Mouse (Mus musculus) kidney, adult 9 months (tissue): ENCODE results near the gene Izumo4.

Source experiments
- DNase-seq: peaks from one replicate; pipeline ENCODE4 v3.0.0; 2022

Izumo4 gene

GRCm38 (mm10) chr10:80701721-80702535 lies at the start of gene Izumo4, which contains the start of gene Mob3a:
Gene Izumo4, plus strand, starts transcription at chr10:80702184.
Gene Mob3a, minus strand, starts transcription at chr10:80701977.
- peak; percentile 99 for DNase-seq

- DNase-seq, result no peak
Measured at GRCm38 (mm10) chr10:80653156-80653720, 48.7 kb upstream of the Izumo4 start.

- DNase-seq, result no peak
Measured at GRCm38 (mm10) chr10:80654866-80655265, 47.1 kb upstream of the Izumo4 start.

- DNase-seq, result no peak
Measured at GRCm38 (mm10) chr10:80655406-80656129, 46.4 kb upstream of the Izumo4 start.

DNA sequence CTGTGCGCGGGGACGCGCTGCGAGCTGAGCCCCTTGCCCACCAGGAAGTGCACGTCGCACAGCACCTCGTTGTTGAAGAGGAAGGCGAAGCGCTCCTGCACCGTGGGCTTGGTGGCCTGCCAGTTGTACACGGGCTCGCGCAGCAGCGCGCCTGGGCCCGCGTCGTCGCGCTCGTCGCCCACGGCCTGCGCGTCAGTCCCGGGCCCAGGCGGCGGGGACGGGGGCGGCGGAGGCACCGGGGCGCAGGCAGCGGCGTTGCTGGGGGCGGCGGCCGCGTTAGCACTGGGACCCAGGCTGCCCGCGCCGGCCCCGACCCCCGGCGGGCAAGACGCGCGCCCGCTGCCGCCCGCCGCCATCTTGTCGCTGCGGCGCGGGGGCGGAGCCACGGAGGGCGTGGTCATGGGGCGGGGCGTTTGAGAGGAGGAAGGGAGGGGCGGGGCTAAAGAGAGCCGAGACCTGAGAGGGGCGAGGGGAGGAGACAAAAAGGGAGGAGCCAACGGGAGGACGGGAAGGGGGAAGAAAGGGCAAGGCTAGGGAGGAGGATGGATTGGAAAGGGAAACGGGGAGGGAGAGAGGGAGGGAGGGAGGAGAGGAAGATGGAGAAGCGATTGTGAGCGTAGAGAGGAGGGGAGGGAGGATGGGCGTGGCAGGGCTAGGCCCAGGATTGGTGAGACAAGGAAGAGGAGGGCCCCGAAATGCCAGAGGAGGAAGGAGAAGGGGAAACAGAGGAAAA lies 45.7 kb upstream of the Izumo4 start:
- peak; percentile 98 for DNase-seq

DNA sequence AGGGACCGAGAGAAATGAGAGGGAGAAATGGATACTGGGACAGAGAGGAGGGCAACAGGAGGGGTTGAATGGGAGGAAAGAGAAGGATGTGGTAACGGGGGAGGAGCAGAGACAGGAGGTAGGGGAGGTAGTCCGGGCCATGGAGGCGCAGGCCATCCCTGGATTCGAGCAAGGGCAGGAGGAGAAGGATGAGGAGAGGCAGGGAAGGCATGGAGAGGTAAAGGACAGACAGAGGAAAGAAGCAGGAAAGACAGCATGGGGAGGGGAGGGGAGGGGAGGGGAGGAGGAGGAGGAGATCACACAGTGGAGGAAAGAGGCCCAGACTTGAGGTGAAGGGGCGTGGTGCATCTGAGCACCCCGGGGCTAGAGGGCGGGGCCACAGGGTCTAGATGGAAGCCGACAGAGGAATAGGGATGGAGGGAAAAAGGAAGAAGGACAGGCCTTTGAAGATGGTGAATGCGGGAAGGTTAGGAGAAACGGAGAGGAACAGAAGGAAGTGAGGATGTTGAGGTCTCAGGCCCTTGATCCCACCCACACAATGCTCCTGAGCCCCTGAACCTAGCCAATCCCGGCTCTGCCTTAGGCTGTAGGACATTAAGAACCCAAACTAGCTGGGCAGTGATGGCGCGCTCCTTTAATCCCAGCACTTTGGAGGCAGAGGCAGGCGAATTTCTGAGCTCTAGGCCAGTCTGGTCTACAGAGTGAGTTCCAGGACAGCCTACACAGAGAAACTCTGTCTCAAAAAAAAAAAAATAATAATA lies 44.9 kb upstream of the Izumo4 start, which contains the start of gene Btbd2:
Btbd2 (minus strand) TSS at position 209 of the 761 bp plus-strand sequence.
- no peak for DNase-seq

DNA sequence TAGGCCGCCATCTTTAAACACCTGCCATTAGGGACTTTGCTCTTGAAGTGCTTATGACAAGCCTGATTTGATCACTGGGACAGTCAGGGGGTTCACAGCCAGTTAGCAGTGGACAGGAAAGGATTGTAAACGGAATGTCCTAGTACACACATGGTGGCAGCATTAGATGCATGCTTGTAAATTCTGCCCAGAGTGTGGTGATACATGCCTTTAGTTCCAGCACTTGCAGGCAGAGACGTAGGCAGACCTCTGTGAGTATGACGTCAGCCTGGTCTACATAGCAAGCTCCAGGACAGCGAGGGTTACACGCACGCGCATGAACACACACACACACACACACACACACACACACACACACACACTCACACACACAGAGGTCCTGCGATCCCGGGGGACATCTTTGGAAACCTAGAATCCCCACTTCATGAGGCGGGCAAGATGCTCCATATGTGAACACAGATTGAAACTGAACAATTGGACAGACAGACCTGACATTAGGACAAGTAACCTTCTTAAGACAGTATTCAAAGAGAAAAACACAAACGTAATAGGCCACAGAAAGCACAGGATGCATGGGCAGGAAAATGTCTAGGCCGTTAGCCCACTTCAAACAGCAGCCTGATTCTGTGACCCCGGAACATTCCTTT lies 43.7 kb upstream of the Izumo4 start:
- no peak for DNase-seq

DNA sequence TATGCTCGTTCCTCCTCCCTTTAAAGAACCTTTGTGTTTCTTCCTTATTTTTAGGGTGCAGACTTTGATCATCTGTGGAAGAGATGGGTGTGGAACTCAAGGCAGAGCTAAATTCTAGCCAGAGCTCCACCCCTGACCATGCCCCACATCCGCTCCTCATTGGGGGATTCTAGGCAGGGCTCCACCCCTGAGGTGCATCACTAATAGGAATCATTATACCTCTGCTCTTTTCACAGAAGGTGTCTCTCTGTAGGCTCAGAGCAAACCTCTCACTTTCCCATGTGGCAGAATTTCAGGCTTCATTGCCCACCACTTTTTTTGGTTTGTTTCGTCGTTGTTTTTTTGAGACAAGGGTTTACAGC lies 43.2 kb upstream of the Izumo4 start:
- peak; percentile 68 for DNase-seq

GRCm38 (mm10) chr10:80659213-80659612 lies 42.8 kb upstream of the Izumo4 start:
- DNase-seq, result peak; percentile 88

GRCm38 (mm10) chr10:80661149-80661548 lies 40.8 kb upstream of the Izumo4 start:
- DNase-seq, result peak; percentile 87

GRCm38 (mm10) chr10:80663485-80664196 lies 38.3 kb upstream of the Izumo4 start:
- no peak for DNase-seq

DNA sequence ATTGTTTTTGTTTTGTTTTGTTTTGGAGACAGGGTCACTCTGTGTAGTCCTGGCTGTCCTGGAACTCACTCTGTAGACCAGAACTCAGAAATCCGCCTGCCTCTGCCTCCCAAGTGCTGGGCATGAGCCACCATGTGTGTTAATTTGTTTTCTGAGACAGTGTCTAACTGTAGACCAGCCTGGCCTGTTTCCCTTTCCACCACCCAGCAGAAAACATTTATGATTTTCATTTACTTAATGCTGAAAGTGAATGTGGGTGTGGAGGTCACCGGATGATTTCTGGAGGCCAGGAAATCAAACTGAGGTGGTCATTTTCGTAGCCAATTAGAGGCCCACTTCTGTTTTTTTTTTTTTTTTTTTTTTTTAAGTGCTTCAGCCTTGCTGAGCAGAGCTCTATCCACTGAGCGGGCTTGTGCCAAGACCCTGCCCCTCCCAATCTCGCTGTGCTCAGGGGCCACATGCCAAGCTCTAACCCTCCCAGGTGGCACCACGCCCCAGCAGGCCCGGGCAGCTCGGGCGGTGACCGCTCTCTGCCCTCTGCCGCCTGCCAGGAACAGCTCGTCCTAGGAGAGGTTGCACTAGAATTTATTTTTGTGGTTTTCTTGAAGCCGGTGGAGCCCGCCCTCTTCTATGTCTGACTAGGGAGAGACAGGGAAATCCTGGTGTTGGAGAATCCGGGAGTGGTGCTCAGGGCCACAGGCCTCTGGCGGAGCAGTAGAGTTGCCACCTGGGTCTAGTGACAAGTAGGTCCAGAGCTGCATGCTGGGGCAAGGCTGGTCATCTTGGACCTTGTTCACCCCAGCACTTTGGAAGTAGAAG lies 37.6 kb upstream of the Izumo4 start:
- DNase-seq, result peak; percentile 98

DNA sequence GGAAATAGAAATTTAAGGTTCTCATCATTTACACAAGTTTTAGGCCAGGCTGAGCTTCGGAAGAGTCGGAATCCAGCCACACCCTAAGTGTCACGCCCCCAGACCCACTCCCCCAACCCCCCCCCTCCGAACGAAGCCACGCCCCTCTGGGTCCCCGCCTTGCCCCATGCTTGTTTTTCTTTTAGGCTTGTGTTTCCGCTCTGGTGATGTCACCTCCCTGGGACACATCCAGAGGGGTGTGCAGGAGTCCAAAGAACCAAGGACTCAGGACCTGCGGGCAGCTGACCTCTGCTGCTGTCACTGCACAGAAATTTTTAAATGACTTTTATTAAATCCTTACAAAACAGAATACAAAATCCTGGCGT lies 37.0 kb upstream of the Izumo4 start:
- DNase-seq, result peak; percentile 90

DNA sequence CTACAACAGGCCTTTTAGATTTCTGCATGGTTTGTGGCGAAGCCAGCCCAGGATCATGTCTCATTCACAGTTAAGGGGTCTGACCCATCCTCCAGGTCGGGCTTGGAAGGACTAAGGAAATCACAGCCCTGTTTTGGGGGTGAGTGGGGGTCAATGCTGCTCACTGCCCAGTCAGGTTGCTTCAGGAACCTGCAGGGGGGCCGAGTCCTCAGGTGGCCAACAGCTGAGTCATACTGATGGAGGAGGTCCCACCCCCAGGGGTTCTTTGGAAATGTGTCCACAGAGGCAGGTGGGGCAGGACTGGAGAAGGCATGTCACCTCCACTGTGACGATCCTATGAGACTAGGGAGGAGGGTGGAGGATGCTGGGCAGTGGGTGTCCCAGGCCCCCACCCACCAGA lies 36.5 kb upstream of the Izumo4 start:
- DNase-seq, result no peak

GRCm38 (mm10) chr10:80665981-80666733 lies 35.8 kb upstream of the Izumo4 start:
- DNase-seq, result no peak

GRCm38 (mm10) chr10:80666837-80667412 lies 35.1 kb upstream of the Izumo4 start:
- DNase-seq, result no peak

DNA sequence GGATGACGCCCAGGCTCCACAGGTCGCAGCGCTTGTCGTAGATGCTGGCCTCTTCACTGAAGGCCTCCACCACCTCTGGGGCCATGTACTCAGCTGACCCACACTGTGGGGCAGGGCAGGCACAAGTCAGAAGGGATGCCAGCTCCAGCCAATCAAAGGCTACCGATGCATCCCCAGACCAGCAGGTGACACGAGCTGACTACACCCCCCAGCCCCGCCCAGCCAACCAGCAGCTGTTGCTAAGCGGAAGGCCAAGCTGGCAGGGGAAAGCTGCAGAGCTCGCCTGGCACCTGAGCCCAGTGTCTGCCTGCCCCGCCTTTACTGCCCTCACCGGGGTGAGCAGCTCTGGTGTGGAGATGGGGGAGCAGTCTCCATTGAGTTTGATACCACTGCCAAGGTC lies 33.4 kb upstream of the Izumo4 start:
- DNase-seq, result peak; percentile 74

DNA sequence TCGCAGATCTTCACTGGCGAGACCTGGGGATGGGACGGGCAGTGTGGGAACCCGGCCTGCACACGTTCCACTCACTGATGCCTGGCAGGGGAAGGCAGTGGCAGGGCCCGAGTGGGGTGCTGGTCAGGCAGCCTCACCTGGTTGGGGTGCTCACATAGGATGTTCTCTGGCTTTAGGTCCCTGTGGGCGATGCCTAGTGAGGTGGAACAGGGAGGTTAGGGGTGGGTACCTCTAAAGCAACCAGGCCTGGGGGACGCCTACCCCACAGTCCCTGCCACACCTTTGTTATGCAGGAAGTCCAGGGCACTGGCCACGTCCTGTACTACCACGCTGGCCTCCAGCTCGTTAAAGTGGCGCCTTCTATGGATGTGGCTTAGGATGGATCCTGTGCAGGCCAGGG lies 33.0 kb upstream of the Izumo4 start:
- DNase-seq, result no peak
